Mouse (Mus musculus): ENCODE data around the gene Plcb1.
A peak's percentile ranks its signal among the peaks of the same experiment; 100 is the strongest.

Gene Plcb1

DNA sequence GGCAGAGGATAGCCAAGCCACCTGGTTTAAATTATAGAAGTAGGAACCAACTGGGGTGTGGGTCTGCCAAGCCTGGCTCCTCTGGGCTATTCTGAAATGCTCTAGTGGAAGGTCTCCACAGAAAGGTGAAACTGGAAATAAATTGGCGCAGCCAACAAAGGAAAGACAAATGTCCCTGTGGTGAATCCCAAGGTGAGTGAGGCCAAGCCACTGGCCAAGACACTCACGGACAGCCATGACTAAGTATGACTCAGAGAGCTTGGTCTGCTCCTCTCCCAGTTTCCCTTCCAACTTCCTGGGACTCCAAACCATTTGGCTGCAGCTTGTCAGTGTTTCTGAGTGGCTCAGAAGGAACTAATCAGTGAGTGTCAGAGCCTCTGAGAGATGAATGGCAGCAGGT, 126.7 kb downstream of the Plcb1 start:
- no peak for DNase-seq (ENCODE audit: low read depth, low spot score)

DNA sequence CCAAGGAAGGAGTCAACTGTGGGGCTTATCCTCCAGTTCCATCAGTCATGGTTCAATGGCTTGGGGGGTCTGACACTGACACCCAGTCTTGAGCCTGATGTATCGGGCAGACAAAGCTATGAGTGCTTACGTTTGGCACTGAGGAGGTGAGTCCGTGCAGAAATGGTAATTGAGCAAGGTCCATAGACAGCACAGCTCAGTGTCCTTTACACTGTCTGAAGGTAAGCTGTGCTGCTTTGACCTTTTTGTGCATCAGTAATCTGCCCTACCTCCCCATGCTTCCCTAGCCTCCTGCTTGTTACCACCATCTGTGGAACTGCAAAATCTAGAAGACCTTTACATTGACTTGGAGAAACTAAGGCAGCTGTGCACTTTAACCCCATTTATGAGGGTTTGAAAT, 127.7 kb downstream of the Plcb1 start:
- no peak for DNase-seq (ENCODE audit: low read depth, low spot score)

DNA sequence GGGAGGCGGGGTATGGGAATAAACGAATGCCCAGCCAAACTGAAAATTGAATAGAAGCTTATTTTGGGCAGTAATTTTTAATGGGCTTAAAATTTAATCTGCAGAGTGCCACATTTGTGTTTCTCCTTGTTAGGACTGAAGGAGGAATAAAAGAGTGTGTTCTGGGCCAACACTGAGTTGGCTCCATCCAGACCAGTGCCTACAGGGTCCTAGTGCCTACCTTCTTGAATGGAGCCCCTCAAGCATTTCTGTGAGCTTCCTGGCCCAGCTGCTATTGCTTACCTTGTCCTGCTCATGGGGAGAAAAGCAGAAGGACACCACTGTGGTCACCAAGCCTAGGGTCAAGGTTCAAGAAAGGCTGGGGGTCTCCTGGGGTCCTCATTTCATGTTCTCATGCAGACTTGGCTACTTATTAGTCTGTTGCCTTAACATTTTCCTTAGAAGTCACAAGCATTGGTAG, 128.3 kb downstream of the Plcb1 start:
- no peak for DNase-seq (ENCODE audit: low read depth, low spot score)

DNA sequence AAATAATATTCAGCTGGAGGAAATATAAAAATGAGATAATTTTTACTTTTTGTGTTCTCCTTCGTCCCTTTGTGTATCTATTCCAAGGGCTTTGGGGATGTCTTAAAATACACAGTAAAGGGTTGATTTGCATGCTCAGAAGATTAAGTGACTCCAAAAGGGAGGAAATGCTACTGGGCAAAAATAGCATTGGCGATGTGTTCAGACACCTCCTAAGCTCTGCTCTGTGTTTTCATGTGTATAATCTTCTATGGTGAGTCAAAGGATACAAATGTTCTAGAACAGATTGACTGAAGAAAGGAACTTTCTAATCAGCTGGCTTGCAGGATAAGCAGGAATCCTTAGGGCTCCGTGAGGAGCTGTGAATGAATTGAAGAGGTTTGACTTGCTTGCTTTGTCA, 129.2 kb downstream of the Plcb1 start:
- DNase-seq (ENCODE audit: low read depth, low spot score): no peak

DNA sequence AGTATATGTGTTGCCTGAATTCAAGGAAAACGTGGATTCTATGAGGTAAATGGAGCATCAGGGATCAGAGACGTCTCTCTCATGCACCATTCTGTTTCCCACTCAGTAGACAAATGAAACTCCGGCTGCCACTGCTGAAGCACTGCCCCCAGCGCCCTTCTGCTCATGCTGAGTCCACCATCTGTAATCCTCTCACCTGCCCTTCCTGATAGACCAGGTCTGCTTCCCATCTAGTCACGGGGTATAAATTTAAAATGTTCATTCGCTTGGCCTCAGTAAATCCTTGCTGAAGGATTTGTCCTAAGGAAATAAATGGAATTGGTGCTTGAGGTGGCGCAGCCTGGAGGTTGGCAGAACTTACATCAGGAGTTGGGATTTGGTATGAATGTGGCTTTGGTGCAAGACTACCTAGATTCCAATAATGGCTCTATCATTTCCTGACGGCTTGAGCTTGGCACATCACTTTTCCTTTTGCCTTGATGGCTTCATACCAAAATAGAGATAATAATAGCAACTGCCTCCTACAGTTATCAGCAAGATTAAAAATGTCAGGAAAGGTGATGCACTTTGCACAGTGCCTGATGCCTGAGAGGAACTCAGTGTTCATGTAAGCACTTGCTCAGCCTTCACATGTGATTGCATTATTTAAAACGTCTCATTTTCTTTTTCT, 134.9 kb downstream of the Plcb1 start:
- no peak for DNase-seq (ENCODE audit: low read depth, low spot score)

DNA sequence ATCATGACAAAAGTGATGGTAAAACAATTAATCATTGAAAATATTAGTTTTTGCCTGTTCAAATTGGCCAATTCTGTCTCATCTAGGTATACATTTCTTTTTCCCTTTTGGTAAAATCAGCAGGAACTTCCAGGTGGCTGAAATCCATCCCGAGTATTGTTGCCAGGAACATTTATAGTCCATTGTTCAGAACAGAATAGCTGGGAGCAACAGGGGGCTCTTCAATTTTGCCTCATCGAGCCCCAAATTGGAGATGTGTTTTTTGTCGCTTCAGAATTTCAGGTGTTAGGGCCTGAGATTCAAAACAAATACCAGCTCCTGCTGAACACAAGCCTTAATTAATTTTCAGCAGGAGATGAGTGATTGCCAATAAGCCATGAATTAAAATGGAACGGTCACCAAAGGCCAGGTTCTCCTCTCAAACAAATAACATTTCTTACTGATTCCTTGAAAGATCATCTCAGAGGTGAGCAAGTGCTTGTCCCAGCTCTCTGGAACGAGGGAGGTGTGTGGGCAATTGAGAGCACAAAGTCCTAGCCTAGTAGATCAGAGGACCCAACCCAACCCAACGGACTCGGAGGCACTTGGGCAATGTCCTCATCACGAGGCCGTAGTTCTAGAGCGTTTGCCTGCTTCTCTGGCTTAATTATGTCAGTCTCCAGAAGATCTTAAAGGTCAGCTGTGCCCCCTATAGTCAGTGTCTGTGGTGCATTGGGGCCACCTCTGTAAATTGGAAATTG, 136.9 kb downstream of the Plcb1 start:
- no peak for DNase-seq (ENCODE audit: low read depth, low spot score)

DNA sequence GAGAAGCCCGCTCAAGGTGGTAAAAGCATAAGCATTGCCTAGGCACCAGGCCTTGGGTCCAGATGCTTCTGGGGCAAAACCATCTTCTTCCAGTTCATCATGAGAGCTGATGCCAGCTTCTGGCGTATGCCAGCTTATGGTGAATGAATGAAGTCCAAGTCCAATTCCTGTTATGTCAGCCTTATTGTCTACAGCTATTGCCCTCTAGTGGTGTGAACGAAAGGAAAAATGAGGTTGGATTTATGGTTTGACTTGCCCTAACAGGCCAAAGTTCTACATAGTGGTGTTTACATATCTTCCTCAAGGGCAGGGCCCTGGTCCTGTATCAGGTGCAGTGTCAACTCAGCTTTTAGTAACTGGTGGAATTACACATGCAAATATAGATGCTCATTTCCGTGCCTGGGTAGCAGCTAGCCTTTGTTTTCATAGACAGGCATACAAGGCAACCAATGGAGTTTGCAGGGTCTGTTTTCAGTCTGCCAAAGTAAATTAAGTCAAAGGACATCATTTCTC, 138.3 kb downstream of the Plcb1 start:
- no peak for DNase-seq (ENCODE audit: low read depth, low spot score)

DNA sequence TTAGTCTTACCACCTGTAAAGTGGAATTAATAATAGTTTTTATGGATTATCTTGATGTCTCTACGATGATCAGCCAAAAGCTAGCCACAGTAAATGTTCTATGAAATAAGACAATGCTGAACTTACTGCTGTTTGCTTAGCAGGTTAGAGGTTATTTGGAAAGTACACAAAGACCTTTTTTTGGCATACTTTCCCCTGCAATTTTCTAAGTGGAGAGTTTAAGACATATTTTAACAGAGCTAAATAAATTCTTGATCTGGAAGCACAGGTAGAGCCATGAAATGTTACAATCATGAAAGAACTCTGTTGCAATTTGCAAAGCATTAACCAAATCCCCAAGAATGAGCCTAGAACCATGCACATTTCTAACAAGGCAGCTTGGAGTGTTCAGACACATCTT, 140.4 kb downstream of the Plcb1 start:
- no peak for DNase-seq (ENCODE audit: low read depth, low spot score)

DNA sequence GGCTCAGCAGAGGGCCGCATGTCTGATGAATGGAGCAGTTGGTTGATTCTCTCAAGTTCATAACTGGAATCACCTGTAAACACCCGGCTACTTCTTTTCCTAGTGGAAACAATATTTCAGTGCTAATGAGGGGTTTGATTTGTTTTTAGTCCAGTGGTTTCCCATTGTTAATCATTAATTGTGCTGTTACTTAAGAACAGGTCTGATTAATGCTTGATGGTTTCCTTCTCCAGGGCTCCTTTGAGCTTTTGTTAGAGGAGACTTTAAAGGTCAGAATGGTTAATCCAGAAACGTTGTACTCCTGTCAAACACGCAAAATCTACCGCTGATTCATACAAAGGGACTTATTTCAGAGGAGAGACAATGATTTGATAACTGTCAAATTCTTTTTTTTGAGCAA, 141.2 kb downstream of the Plcb1 start:
- DNase-seq (ENCODE audit: low read depth, low spot score): no peak

DNA sequence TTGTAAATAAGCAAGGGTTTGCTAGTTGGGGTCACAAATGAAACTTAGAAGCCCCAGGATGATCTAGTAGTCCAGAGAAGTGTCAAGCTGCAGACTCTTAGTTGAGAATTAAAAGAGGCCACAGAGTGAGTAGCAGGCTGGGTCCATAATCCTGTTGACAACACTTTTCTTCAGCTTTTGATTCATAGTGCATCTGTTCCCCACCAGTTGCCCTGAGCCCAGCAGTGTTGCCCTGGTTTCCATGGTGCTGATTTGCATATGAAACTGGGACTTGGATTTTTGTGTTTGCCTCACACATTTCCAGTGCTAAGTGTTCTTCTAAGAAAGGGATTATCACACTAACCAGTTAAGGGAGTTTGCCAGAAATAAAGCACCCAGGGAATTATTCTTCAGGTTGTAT, 143.6 kb downstream of the Plcb1 start:
- peak; percentile 43 for DNase-seq (ENCODE audit: low read depth, low spot score)

DNA sequence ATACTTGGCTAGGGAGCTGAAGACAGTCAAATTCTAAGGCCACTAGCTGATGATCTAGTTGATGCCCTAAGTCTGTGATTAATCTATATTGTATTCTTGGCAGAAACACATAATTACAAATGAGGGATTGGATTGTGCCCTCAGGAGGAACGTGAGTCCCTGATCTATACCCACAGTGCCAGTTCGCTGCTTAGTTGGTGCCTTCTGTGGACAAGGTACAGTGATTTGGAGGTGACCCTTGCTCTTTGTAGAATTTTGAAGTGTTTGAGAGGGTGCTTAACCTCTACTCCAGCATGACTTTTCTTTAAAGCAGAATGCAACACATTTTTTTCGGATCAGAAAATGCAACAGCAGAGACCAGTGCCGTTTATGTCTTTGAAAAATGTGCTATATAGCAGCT, 145.1 kb downstream of the Plcb1 start:
- no peak for DNase-seq (ENCODE audit: low read depth, low spot score)

DNA sequence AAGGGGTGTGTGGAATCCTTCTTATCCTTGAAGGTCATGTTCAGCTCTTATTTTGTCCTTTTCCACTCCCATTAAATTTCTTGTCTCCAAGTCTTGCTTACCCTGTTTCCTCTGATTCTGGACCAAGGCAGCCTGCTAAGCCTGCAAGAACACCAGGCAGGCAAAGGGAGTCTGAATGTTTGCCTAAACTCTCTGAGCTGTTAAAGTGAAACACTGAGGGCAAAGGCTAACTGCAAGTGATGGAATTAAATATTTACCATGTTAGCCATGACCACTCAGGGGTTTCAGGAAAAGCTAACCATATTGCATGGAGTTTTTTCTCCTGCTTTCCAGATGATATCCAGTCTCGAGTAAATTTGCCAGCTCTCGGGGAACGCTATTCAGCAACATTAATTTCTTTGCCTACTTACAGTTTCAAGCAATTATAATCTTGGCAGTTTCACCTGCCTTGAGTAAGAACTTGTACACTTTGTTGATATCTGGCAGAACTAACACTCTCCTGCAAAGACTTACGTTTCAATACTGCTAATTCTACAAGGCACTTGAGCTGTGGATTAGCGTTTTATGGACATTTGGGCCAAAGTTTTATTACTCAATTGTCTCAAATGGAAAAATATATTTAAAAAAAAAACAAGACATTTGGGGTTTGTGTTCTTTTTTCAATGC, 146.0 kb downstream of the Plcb1 start:
- no peak for DNase-seq (ENCODE audit: low read depth, low spot score)

DNA sequence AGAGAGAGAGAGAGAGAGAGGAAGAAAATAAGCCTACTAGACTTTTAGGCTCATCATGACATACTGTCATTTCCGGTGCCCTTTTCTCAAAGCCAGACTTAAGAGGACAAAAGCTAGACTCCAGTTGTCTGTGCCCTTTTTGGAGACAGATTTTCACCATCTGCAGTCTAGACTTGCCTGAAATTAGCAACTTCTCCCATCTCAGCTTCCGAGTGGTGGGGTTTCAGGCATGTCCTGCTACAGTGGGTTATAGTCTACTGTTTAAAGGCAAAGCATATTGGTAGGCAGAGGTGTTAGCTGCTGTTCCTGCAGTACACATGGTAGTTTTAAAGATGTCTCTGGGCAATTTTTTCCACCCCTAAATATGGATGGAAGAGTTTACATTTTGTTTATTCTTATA, 149.6 kb downstream of the Plcb1 start:
- DNase-seq (ENCODE audit: low read depth, low spot score): no peak

DNA sequence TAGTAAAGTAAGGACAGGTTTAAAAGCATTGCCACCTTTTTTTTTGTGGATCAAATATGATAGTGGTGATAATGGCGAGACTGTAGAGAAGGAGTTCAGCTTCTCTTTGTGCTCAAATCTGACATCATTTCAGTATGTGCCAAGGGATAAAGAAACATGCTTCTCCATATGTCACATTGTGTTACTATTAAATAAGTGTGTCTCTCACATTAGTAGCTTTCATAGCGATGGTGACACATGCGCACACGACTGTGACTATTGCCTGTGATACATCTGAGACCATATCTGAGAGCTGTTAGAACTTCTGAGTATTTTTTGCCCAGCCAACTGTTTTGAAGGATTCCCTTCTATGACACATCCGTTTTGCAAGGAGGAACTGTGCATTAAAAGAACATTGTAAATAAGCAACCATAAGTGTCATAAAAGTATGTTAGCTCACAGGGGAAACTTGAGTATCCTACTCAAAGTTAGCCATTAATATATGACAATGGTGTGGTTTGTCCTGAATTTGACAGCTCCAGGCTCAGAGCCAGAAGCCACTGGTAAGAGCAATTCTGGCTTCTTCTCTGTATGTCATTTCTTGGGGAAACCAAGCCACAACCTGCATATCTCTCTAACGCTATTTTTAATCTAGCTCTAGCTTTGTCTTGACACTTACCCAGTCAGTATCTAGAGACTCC, 150.2 kb downstream of the Plcb1 start:
- no peak for DNase-seq (ENCODE audit: low read depth, low spot score)

DNA sequence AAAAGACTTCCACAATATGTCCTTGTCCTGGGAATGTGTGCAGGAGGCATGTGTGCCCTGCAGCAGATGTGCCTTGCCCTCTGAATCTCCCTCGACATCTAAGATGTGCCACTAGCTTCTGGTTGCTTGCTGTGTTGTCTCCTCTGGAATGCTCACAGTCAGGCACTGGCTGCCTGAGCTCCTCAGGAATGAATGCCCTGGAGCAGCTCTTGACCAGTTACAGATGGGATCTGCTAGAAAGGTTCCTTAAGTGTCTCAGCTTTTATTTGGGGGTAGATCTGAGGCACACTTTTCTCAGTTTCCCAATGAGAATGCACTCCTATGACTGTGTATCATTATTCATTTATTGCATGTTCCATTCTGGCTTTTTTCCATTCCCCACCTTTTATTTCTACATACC, 151.8 kb downstream of the Plcb1 start:
- DNase-seq (ENCODE audit: low read depth, low spot score): no peak

DNA sequence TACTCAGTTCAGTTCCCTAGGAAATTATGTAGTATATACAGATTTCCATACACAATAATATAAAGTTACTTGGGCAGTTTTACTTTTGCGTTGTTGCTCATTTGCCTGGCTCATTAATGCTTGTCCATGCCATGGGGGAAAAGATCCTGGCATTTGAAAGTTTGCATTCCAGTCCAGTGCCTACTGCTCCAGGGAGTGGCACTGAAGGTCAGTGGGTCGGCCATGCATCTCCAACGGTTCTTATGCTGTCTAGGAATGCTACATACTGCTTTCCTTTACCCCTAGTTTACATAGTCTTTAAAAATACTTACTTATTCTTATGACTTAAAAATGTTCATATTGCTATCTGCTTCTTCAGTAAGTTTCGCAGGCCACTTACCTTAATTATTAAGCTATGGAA, 156.2 kb downstream of the Plcb1 start:
- no peak for DNase-seq (ENCODE audit: low read depth, low spot score)

DNA sequence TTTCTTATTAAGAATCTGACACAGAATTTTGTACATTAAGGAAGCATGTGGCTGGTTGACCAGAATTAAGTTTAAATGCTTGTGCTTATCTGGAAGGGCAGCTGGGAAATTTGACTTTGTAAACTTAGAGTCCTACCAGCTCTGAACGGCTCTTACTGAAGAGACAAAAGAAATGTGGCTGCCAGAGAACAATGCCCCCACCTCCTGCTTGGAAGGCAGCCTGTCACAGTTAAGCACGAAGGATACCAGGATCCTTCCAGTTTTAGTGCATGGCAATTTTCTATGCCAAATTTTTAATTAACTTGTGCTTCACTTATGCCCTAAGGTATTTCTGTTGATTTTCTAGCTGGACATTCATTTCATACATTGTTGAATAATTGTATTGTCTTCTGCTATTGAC, 157.1 kb downstream of the Plcb1 start:
- no peak for DNase-seq (ENCODE audit: low read depth, low spot score)

DNA sequence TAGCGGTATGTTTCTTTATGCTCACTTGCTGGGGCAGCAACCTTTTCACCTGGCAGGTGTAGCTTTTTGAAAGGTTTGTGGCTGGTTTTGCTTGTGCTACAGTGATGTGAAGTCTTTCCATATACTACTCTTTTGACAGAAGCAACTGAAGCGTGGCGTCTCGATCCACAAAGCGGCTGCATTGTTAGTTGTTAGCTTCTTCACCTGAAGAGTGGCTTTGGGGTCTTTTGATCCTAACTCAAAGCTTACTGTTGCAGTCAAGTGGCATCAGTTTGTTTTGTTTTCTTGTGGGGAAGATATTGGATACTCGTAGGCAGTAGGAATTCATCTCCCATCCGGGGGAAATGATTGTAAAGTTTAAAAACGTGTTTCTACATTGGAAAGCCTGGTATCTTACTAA, 160.5 kb downstream of the Plcb1 start:
- no peak for DNase-seq (ENCODE audit: low read depth, low spot score)

DNA sequence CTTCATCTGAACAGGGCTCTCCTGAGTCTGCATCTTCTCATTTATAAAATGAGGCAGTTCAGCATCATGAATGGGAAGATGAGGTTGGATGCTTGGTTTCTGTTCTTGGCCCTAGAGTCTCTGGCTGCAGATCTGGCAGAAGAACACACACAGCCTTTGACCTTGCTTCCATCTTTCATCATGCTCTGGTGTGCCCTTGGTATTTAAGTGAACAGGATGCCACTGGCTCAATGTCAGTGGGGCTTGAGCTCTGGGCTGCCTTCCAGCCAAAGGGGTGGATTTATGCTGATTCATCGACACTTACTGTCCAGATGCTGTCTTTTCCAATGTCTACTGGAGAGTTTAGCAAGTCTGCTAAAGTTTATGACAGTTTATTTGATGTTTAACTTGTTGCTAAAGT, 161.0 kb downstream of the Plcb1 start:
- no peak for DNase-seq (ENCODE audit: low read depth, low spot score)

DNA sequence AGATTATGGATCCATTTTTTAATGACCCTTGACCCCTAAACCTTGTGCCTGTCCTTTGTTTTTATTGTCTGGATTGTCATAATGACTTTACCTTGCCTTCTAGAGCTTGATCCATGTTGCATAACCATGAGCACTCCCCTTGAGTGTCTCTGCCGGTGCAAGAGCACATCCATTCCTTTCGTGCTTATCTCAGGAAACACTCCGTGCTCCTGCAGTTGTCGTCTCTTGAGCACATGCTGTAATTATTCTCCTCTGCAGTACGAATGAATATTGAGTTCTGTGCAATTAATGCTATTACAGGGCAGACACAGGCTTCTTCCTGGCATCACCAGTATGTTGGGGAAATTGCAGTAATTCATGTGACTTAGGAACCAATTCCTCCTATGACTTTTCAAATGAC, 166.2 kb downstream of the Plcb1 start:
- no peak for DNase-seq (ENCODE audit: low read depth, low spot score)

DNA sequence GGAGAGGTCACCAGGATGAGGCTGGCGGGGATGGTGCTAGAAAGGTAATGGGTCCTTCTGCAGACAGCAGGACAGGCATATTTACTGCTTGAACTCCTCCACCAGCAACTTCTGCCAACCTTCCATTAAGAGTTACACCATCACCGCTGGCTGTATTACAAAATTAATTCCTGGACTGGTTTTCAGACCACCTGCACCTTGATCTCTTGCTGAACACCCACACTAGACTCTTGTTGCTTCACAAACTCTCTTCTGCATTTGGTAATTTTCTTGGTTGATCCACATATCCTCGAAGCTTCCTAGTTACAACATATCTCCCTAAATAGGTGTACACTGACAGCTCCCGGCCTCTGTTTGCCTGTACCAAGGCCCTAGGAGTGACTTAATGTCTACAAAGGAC, 170.6 kb downstream of the Plcb1 start:
- DNase-seq (ENCODE audit: low read depth, low spot score): no peak

DNA sequence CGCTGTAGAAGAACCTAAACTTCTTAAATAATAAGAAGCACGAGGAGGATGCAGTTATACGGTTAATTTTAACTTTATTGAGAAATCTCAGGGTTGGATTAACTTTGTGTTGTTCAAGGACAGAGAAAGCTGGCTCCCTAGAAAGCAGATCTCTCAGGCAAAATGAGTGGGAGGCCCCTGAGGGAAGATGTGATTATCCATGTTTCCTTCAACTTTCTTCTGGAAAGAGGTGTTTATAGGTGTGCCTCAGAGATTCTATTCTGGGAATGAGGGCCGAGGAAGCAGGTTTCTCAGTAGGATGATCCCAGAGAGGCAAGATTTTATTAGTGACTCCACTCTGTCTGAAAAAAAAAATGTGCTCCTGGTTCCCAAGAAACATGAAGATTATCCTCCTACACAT, 180.3 kb downstream of the Plcb1 start:
- no peak for DNase-seq (ENCODE audit: low read depth, low spot score)

Measured in brain, embryonic 18.5 days (tissue).